Mouse (Mus musculus) stomach, postnatal 0 days (tissue): ENCODE results near the gene Ncoa3.

Experiments
- CTCF ChIP-seq: IDR thresholded peaks from 2 replicates; pipeline ENCODE4 v1.5.1; 2016; ENCODE audit warnings: antibody characterized with exemption, low read depth, mild to moderate bottlenecking, moderate library complexity
- EP300 ChIP-seq: optimal IDR thresholded peaks from 2 replicates; pipeline ENCODE3; 2016; ENCODE audit warnings: antibody characterized with exemption

GRCm38 (mm10) chr2:165957257-165957828 lies 35.1 kb upstream of the Ncoa3 start:
- TF ChIP-seq CTCF (no peak), EP300 (no peak)
